Mouse (Mus musculus) stomach, postnatal 0 days (tissue): ENCODE measurements around the gene Slc12a6.

Source experiments
- CTCF ChIP-seq: IDR thresholded peaks from 2 replicates; pipeline ENCODE4 v1.5.1; 2016; ENCODE audit warnings: antibody characterized with exemption, low read depth, mild to moderate bottlenecking, moderate library complexity
- EP300 ChIP-seq: optimal IDR thresholded peaks from 2 replicates; pipeline ENCODE3; 2016; ENCODE audit warnings: antibody characterized with exemption

DNA sequence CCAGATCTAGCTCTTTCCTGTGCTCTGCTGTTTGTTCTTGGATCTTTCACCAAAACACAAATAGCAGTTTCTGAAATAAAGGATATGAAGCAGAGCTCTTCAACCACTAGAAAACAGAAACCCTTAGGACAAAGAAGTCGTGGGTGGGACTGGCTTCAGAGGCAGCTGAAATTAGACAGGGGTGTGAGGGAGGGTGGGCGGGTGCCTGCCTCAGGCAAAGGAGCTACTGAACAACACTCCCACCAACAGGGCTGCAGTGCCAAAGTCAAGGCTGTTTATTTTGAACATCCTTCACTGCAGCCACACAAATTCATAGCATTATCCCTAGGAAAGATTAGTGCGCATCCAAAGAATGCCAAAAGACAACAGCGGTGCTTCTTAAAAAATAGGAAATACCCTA, 41.3 kb upstream of the Slc12a6 start:
- TF ChIP-seq CTCF (no peak), EP300 (no peak)
